Mouse (Mus musculus) gonadal fat pad, adult 2 months (tissue): ENCODE data around the gene Pde1a. TPM values are rescaled to one million over a fixed set of nuclear protein-coding genes. Genes with fewer than 3 reads are reported as not detected.

Experiments
- DNase-seq: peaks from one replicate; pipeline ENCODE4 v3.0.0-alpha.2; 2012; ENCODE audit warnings: low read depth
- polyA plus RNA-seq: library from polyadenylated mRNA; depleted of rRNA; stranded (reverse); fragments of >200 nt; gene quantifications from 2 replicates; pipeline ENCODE4 v1.2.3, GENCODE M21; 2012; rRNA removed

Gene Pde1a
- polyA plus RNA-seq, result 22.3 and 28.8 TPM in 2 replicates

- no peak for DNase-seq
Observed at GRCm38 (mm10) chr2:80128861-80129698, at the start of gene Pde1a. Pde1a (minus strand) TSS chr2:80129458.

GRCm38 (mm10) chr2:80178608-80179280, 49.5 kb upstream of the Pde1a start:
- no peak for DNase-seq

- DNase-seq, result no peak
Observed at GRCm38 (mm10) chr2:80178154-80178553, 48.9 kb upstream of the Pde1a start.

- DNase-seq, result no peak
Observed at GRCm38 (mm10) chr2:80168103-80168502, 38.8 kb upstream of the Pde1a start.

- no peak for DNase-seq
Observed at GRCm38 (mm10) chr2:80158784-80159183, 29.5 kb upstream of the Pde1a start.

GRCm38 (mm10) chr2:80158196-80158595, 28.9 kb upstream of the Pde1a start:
- DNase-seq, result no peak

GRCm38 (mm10) chr2:80150019-80150418, 20.8 kb upstream of the Pde1a start:
- DNase-seq, result no peak

GRCm38 (mm10) chr2:80149332-80149731, 20.1 kb upstream of the Pde1a start:
- no peak for DNase-seq

- DNase-seq, result no peak
Observed at GRCm38 (mm10) chr2:80135076-80135475, 5.8 kb upstream of the Pde1a start.

- DNase-seq, result no peak
Observed at GRCm38 (mm10) chr2:80132677-80133076, 3.4 kb upstream of the Pde1a start.

GRCm38 (mm10) chr2:80126663-80127062, 2.6 kb downstream of the Pde1a start:
- no peak for DNase-seq

GRCm38 (mm10) chr2:80086891-80087290, 42.4 kb downstream of the Pde1a start:
- DNase-seq, result no peak

- DNase-seq, result no peak
Observed at GRCm38 (mm10) chr2:80080090-80080821, 49.0 kb downstream of the Pde1a start.

GRCm38 (mm10) chr2:80079618-80080017, 49.6 kb downstream of the Pde1a start:
- no peak for DNase-seq

- no peak for DNase-seq
Observed at GRCm38 (mm10) chr2:80076323-80076722, 52.9 kb downstream of the Pde1a start.

- no peak for DNase-seq
Observed at GRCm38 (mm10) chr2:80074531-80074930, 54.7 kb downstream of the Pde1a start.

- DNase-seq, result no peak
Observed at GRCm38 (mm10) chr2:80074046-80074445, 55.2 kb downstream of the Pde1a start.

- no peak for DNase-seq
Observed at GRCm38 (mm10) chr2:80073426-80073825, 55.8 kb downstream of the Pde1a start.

GRCm38 (mm10) chr2:80069745-80070144, 59.5 kb downstream of the Pde1a start:
- no peak for DNase-seq

GRCm38 (mm10) chr2:80066449-80066848, 62.8 kb downstream of the Pde1a start:
- DNase-seq, result no peak

- no peak for DNase-seq
Observed at GRCm38 (mm10) chr2:80056062-80056461, 73.2 kb downstream of the Pde1a start.

GRCm38 (mm10) chr2:80054042-80054441, 75.2 kb downstream of the Pde1a start:
- DNase-seq, result no peak
